Mouse (Mus musculus): ENCODE data around the gene Hist1h2be.
"Not testable (repeated sequence)": the region's sequence is repeated elsewhere in the genome, so short reads cannot be mapped to it uniquely, and the experiment has no call there.

- TF ChIP-seq CTCF, EP300 (IDR thresholded peaks at IDR 0.05; ENCODE audit: low read depth): not testable (repeated sequence)
These were observed 78.5 kb downstream of the Hist1h2be start for GRCm38 (mm10) chr13:23542225-23542980.

All from liver, postnatal 0 days (tissue).